Mouse (Mus musculus): ENCODE measurements around the gene AF366264. TPM values are rescaled to one million over a fixed set of nuclear protein-coding genes. Genes with fewer than 3 reads are reported as not detected.
"Not testable (repeated sequence)": the region's sequence is repeated elsewhere in the genome, so short reads cannot be mapped to it uniquely, and the experiment has no call there.

The AF366264 gene
- not detected in 2 replicates for polyA plus RNA-seq (2016; fragmentation: Nextera tagmentation; extraction: Ambion mirVana)

DNA sequence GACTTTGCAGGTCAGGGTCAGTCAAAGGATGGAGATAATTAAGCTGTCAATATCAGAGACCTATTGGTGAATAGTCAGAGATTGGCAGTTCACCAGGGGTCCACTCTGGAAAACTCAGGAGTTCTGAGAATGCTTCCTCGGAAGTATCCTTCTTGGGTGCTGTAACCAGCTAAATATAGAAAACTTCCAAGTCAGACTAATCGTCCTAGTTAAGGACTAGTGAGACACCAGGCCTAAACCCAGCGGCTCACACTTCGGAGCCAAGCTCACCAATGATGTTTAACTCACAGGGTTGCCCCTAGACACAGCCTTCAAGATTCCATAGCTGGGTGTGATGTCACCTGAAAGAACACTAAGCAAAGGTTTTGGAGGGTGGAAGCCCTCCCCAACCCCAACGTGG is at the start of gene AF366264:
TSS of gene AF366264 (minus strand) at position 101 of the 400 bp plus-strand sequence.
- not testable (repeated sequence) for H3K4me1 ChIP-seq; H3K4me3 ChIP-seq; H3K9me3 ChIP-seq; H3K36me3 ChIP-seq (replicated peaks); H3K27me3 ChIP-seq (replicated peaks; ENCODE audit: low read depth, poor library complexity, severe bottlenecking); DNase-seq (ENCODE audit: low spot score); H3K27ac ChIP-seq (replicated peaks)
- WGBS = 87% methylated on average over 5 of the region's 5 CpGs

DNA sequence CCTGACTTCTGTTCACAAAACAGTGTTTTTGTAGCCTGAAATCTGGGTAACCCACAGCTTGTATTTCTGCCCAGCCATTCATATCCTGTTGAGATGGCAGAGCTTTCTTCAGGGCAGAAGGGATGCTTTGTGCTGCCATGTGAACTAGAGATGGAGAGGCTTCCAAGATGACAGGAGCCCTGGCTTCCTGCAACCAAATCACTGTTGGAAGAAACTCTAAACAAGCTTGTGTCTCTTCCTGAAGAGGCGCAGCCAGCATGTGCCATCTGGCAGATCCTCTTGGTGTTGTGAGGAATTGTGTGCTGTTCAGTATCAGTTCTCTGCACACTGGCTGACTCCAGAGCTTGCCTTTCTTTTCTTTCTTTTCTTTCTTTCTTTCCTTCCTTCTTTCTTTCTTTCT is 5.1 kb upstream of the AF366264 start:
- not testable (repeated sequence) for H3K4me1 ChIP-seq; H3K27ac ChIP-seq (replicated peaks); H3K4me3 ChIP-seq; H3K27me3 ChIP-seq (replicated peaks; ENCODE audit: low read depth, poor library complexity, severe bottlenecking); DNase-seq (ENCODE audit: low spot score); H3K36me3 ChIP-seq (replicated peaks)
- 68% methylated on average over 1 of the region's 1 CpGs for WGBS
- peaks cover 10% of the 10 kb centered on the region; the same call in 1 of the 2 replicates for H3K9me3 ChIP-seq

DNA sequence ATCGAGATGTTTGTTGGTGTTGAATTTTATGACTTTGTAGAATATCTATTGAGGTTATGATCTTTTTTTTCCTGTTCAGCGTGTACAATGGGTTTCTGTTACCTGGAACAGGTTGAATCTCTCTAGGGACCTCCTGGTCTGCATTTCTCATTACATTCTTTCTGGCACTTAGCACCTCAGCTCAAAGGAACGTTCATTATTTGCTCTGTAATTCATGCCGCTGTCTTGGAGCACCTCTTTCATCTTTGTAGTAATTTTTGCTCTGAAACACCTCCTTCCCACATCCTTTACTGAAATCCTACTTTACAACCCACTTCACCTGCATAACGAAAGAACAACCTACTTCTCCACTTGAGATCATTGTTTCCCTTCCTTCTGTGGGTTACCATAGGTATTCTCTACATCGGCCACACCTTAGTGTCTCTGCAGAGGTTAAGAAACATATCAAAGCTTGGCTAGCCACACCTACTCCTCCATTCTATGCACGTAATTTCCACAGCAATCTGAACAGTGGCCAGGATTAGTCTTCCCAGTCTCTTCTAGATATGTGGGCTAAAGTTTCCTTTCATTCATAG is 9.5 kb downstream of the AF366264 start:
- WGBS = 79% methylated on average over 7 of the region's 7 CpGs
- H3K9me3 ChIP-seq = no peaks in the 10 kb centered on the region

DNA sequence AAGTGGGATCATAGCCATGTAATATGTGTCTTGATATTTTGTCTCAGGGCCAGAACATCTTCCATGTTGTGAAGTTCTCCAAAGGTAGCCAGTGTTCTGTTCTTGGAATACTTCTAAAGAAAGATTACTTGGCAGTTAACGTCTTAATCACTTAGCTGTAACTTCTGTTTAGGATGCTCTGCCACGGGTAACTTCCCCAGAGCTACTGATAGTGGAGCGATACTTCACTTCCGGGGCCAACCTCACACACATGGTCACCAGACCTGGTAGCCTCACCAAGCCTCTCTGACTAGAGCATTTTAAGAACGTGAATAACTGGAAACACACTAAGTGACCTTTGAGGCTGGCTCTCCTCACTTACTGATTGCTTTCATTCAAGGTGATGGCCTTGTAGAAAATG is 38.6 kb downstream of the AF366264 start:
- WGBS = 89% methylated on average over 5 of the region's 5 CpGs
- no peak for DNase-seq (ENCODE audit: low spot score)
- Histone ChIP-seq H3K9me3 (no peaks in the 10 kb centered on the region), H3K27ac (replicated peaks) (no peak overlapping the region), H3K36me3 (replicated peaks) (peaks cover 49% of the 10 kb centered on the region), H3K27me3 (replicated peaks; ENCODE audit: low read depth, poor library complexity, severe bottlenecking) (no peaks in the 10 kb centered on the region), H3K4me1 (no peaks in the 10 kb centered on the region), H3K4me3 (no peak overlapping the region)

More for the DNA sequence above, 9.5 kb downstream of the AF366264 start:
- Histone ChIP-seq H3K27me3 (replicated peaks; ENCODE audit: low read depth, poor library complexity, severe bottlenecking) (no peaks in the 10 kb centered on the region), H3K4me3 (no peak overlapping the region), H3K4me1 (no peaks in the 10 kb centered on the region), H3K36me3 (replicated peaks) (no peaks in the 10 kb centered on the region), H3K27ac (replicated peaks) (no peak overlapping the region)
- no peak for DNase-seq (ENCODE audit: low spot score)

DNA sequence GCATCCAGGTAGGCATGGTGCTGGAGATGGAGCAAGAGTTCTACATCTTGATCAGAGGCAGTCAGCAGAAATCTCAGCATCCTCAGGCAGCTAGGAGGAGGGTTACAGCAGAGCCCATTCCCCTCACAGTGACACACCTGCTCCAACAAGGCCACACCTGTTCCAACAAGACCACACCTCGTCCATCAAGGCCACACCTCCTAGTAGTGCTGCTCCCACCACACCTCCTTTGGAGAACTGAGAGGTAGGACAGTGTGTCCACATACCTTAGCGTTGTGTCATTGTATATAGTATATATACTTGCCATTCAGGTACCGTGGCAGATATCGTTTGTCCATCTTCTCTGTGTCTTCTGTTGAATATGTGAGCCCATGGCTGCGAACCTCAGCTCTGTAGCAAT is 40.5 kb downstream of the AF366264 start:
- Histone ChIP-seq H3K4me3 (no peak overlapping the region), H3K27ac (replicated peaks) (no peak overlapping the region), H3K36me3 (replicated peaks) (peaks cover 67% of the 10 kb centered on the region), H3K27me3 (replicated peaks; ENCODE audit: low read depth, poor library complexity, severe bottlenecking) (no peaks in the 10 kb centered on the region), H3K9me3 (no peaks in the 10 kb centered on the region), H3K4me1 (no peaks in the 10 kb centered on the region)
- no peak for DNase-seq (ENCODE audit: low spot score)
- 95% methylated on average over 5 of the region's 5 CpGs for WGBS

DNA sequence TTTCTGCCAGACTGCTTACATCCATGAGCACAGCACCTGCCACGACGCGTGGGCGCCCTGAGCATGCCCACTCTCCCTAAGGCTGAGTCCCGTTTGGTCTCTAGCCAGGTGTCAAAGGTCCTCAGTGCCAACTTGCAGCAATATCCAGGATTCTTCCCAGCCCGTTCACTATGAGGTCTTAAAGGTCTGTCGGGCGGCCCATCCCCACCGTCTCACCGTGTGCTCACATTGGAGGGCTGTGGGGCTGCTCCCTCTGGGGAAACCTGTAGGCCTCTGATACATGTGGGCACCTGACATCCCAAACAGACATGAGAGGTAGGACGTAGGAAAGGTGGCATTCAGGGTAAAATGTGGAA is 44.5 kb downstream of the AF366264 start:
- Histone ChIP-seq H3K36me3 (replicated peaks) (peaks cover 91% of the 10 kb centered on the region), H3K27ac (replicated peaks) (no peak overlapping the region), H3K9me3 (no peaks in the 10 kb centered on the region), H3K4me1 (no peaks in the 10 kb centered on the region), H3K4me3 (no peak overlapping the region), H3K27me3 (replicated peaks; ENCODE audit: low read depth, poor library complexity, severe bottlenecking) (no peaks in the 10 kb centered on the region)
- WGBS = 93% methylated on average over 11 of the region's 11 CpGs
- no peak for DNase-seq (ENCODE audit: low spot score)

DNA sequence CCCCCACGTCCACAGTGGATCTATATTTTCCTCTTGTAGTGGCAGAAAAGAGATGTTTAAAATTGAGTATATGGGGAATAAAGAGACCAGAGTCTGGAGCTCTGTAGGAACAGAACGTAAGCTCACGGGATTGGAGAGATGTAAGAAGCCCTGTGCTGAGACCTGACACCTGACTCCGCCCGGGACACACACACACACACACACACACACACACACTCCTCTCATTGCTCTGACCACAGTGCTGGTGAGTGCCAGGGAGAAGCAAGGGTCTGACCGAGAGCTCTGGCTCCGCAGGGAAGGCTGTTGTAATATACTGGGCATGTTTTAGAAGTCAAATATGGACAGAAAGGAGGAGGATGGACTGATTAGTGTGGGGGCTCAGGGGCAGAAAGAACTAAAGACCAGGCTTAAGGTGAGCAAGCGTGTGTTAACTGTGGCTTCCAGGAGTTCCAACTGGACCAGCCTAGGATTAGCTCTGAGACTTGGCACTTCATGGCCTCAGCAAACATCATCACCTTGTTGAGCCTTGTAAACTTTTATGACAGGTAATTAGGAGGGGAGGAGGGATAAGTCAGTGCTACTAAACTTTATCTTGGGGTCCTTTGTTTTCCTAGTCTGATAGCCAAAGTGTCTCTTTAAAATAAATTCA is 45.0 kb downstream of the AF366264 start:
- Histone ChIP-seq H3K36me3 (replicated peaks) (peaks cover 91% of the 10 kb centered on the region), H3K27me3 (replicated peaks; ENCODE audit: low read depth, poor library complexity, severe bottlenecking) (no peaks in the 10 kb centered on the region), H3K4me3 (no peak overlapping the region), H3K9me3 (no peaks in the 10 kb centered on the region), H3K4me1 (no peaks in the 10 kb centered on the region), H3K27ac (replicated peaks) (no peak overlapping the region)
- DNase-seq (ENCODE audit: low spot score) = no peak
- WGBS = 94% methylated on average over 8 of the region's 8 CpGs

DNA sequence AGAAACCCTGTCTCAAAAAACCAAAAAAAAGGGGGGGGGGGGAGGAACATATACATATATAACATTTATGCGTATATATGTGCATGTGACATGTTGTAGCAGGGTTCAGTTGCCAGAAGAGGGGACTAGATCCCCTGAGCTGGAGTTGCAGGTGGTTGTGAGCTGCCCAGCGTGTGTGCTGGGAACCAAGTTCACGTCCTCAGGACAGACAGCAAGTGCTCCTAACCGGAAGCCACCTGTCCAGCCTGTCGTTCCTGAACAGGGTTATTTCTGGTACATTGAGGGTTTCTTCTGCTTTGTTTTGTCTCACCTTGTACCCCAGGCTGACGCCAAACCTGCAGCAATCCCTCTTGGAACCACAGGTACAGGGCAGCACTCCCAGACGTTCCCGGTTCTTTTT is 48.6 kb downstream of the AF366264 start:
- H3K36me3 ChIP-seq (replicated peaks) = peaks cover 62% of the 10 kb centered on the region
- no peak overlapping the region for H3K4me3 ChIP-seq
- no peak for DNase-seq (ENCODE audit: low spot score)
- H3K27me3 ChIP-seq (replicated peaks; ENCODE audit: low read depth, poor library complexity, severe bottlenecking) = no peaks in the 10 kb centered on the region
- no peak overlapping the region for H3K27ac ChIP-seq (replicated peaks)
- H3K9me3 ChIP-seq = no peaks in the 10 kb centered on the region
- H3K4me1 ChIP-seq = peaks cover 11% of the 10 kb centered on the region
- WGBS = 93% methylated on average over 8 of the region's 8 CpGs

DNA sequence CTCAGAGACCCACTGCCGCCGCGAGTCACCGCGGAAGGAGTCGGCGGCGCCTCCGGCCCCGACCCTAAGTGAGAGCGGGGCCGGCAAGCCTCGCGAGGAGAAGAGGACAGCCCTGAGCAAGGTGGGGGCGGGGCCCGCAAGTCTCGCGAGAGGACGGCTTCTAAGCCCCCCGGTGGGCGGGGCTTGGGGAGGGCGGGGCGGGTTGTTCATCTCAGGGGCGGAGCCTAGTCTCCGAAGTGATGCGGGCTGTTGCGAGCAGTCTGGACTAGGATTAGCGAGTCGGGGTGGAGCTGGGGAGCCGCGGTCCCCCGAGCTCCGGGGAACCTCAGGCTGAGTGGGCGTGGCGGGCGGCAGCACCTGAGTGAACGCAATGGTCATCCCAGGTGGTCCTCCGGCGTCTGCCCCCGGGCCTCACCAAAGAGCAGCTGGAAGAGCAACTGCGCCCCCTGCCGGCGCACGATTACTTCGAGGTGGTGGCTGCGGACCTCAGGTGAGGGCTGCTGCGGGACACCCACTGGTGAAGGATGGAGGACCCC is 52.4 kb downstream of the AF366264 start:
- Histone ChIP-seq H3K27me3 (replicated peaks; ENCODE audit: low read depth, poor library complexity, severe bottlenecking) (no peaks in the 10 kb centered on the region), H3K9me3 (no peaks in the 10 kb centered on the region), H3K36me3 (replicated peaks) (peaks cover 47% of the 10 kb centered on the region), H3K4me1 (peaks cover 16% of the 10 kb centered on the region), H3K27ac (replicated peaks) (peak overlapping the region; percentile 99), H3K4me3 (peak overlapping the region; percentile 79)
- WGBS = under 1% methylated on average over 47 of the region's 47 CpGs
- peak; percentile 99 for DNase-seq (ENCODE audit: low spot score)

DNA sequence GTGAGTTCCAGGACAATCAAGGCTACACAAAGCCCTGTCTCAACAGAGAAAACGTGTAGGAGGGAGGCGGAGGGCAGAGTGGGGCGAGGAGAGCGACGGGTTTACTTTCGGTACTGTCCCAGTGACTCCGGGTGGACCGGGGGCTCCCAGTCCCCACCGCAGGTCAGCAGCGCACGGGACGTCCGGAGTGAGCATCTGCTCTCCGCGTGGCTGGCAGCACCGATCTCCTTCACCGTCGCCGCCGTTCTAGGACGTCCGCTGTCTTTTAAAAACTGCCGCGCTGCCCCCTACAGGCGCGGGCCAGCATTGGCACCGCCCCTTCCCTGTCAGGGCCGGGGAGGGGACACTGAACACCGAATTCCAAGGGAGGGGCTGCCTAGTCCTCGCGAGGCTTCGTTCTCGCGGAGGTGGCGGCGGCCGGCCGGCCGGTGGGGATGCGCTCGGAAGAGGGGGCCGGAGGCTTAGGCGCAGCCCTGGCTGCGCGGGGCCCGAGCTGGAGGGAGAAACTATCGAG is 52.9 kb downstream of the AF366264 start, which contains the start of gene Upf3a:
TSS of gene Upf3a (plus strand) at position 366 of the 514 bp plus-strand sequence.
- under 1% methylated on average over 47 of the region's 47 CpGs for WGBS
- H3K27me3 ChIP-seq (replicated peaks; ENCODE audit: low read depth, poor library complexity, severe bottlenecking) = no peaks in the 10 kb centered on the region
- peak within 1 kb of the TSS; percentile 79 for H3K4me3 ChIP-seq
- H3K4me1 ChIP-seq = peaks cover 16% of the 10 kb centered on the region
- no peaks in the 10 kb centered on the region for H3K9me3 ChIP-seq
- H3K36me3 ChIP-seq (replicated peaks) = peaks cover 52% of the 10 kb centered on the region
- H3K27ac ChIP-seq (replicated peaks) = peak within 1 kb of the TSS; percentile 99
- peak; percentile 96 for DNase-seq (ENCODE audit: low spot score)

Other genes starting within 250 kb of the AF366264 start
- 26.3 and 27.3 TPM in 2 replicates for gene Rasa3, start 160.8 kb downstream of the AF366264 start, polyA plus RNA-seq (2016; fragmentation: Nextera tagmentation; extraction: Ambion mirVana)
- gene Cfap97d2, start 132.5 kb downstream of the AF366264 start, polyA plus RNA-seq (2016; fragmentation: Nextera tagmentation; extraction: Ambion mirVana) = 0.24 and 0.70 TPM in 2 replicates
- 219 and 223 TPM in 2 replicates for gene Cdc16, start 80.7 kb downstream of the AF366264 start, polyA plus RNA-seq (2016; fragmentation: Nextera tagmentation; extraction: Ambion mirVana)
- gene Upf3a, start 52.8 kb downstream of the AF366264 start, polyA plus RNA-seq (2016; fragmentation: Nextera tagmentation; extraction: Ambion mirVana) = 39.2 and 42.5 TPM in 2 replicates
- gene Champ1, start 31.3 kb upstream of the AF366264 start, polyA plus RNA-seq (2016; fragmentation: Nextera tagmentation; extraction: Ambion mirVana) = 42.3 and 46.3 TPM in 2 replicates
- 84.1 and 88.0 TPM in 2 replicates for gene Coprs, start 51.9 kb upstream of the AF366264 start, polyA plus RNA-seq (2016; fragmentation: Nextera tagmentation; extraction: Ambion mirVana)

Measured in embryonic facial prominence, embryonic 10.5 days (tissue).